In genomic region chr3:98178340-98178739, GRCm38 (mm10) we compare ENCODE assay signal across 9 mouse cellular contexts. TPM values are rescaled to one million over a fixed set of nuclear protein-coding genes. Genes with fewer than 3 reads are reported as not detected.
DNase-seq lines count a peak whose midpoint lies in the region; ATAC-seq lines count a peak whose summit lies in the region.
"Had no signal": no experiment of that assay in that cellular context is flagged by ENCODE, and none has a peak within 500 bp of the region (broad histone marks: within the 10 kb centered on the region; RNA-seq: fewer than 3 reads in every experiment).

No protein-coding gene starts in this region.

- peak; percentile 67 to 70 for DNase-seq in heart, adult 18-20 months
- peak; percentile 99 for DNase-seq in adipocyte (ENCODE audit: low spot score)
- peak; percentile 20 to 34 for DNase-seq in frontal cortex, postnatal 14 days (ENCODE audit: low spot score in 2 of 2)
- DNase-seq in left cerebral cortex, adult 11 months (ENCODE audit: low spot score) = peak; percentile 23
- DNase-seq in testis, postnatal 10 days (ENCODE audit: low spot score) = no peak
- no peak for DNase-seq in urinary bladder, postnatal 25 days (ENCODE audit: low spot score)
- DNase-seq in thymus, adult 18-20 months = no peak

- no peak overlapping the region for H3K9ac ChIP-seq in heart, embryonic 12.5 days

- no peaks in the 10 kb centered on the region for H3K4me1 ChIP-seq in heart, embryonic 12.5 days (replicated peaks)

- 55% methylated on average over 4 of the region's 4 CpGs for WGBS in heart, embryonic 12.5 days

- peaks cover 7% of the 10 kb centered on the region; the same call in 1 of the 2 replicates for H3K9me3 ChIP-seq in heart, embryonic 12.5 days (replicated peaks)

- ATAC-seq in heart, embryonic 12.5 days (ENCODE audit: insufficient number of reproducible peaks, low FRiP score) = no peak

- no peak overlapping the region for H3K4me3 ChIP-seq in heart, embryonic 12.5 days
- H3K4me3 ChIP-seq: erythroblast, embryonic 14.5 days had no signal

- no peak overlapping the region for H3K27ac ChIP-seq in heart, embryonic 12.5 days (ENCODE audit: poor library complexity, severe bottlenecking)

- H3K36me3 ChIP-seq in heart, embryonic 12.5 days = no peaks in the 10 kb centered on the region

- H3K27me3 ChIP-seq in heart, embryonic 12.5 days (replicated peaks) = no peaks in the 10 kb centered on the region

- no peak overlapping the region for H3K4me2 ChIP-seq in heart, embryonic 12.5 days

RNA-seq across cellular contexts. Expression of gene Adam30, which starts 17.9 kb away (rescaled TPM):
- total RNA-seq in heart, adult 18-20 months (2021) = not detected
- polyA plus RNA-seq in heart, embryonic 12.5 days (2016; fragmentation: Nextera tagmentation; extraction: Ambion mirVana) = not detected in 2 replicates
- polyA plus RNA-seq: erythroblast, embryonic 14.5 days had no signal

RNA-seq across cellular contexts. Expression of gene Reg4, which starts 43.6 kb away (rescaled TPM):
- not detected for total RNA-seq in heart, adult 18-20 months (2021)
- not detected in 2 replicates for polyA plus RNA-seq in heart, embryonic 12.5 days (2016; fragmentation: Nextera tagmentation; extraction: Ambion mirVana)
- polyA plus RNA-seq: erythroblast, embryonic 14.5 days had no signal

Comparison
In these comparisons a context has a peak if more than half of its experiments do, and no peak if none do; other contexts are left out.
1. DNase-seq: peak in heart, adult 18-20 months (2 of 2), adipocyte (single experiment), frontal cortex, postnatal 14 days (2 of 2) and left cerebral cortex, adult 11 months (single experiment); none in testis, postnatal 10 days (single experiment), urinary bladder, postnatal 25 days (single experiment) and thymus, adult 18-20 months (0 of 2).